Mouse (Mus musculus) adrenal gland, adult 10 weeks (tissue): ENCODE data around the gene Arf4. TPM values are rescaled to one million over a fixed set of nuclear protein-coding genes. Genes with fewer than 3 reads are reported as not detected.

Experiments used
- polyA plus RNA-seq: library from polyadenylated mRNA; stranded (reverse); fragments of 350-450 nt; fragmentation: Illumina TruSeq; extraction: RNeasy Lipid Tissue Mini Kit (QIAGEN cat#74804); gene quantifications from one replicate; pipeline ENCODE4 v1.2.3, GENCODE M21; 2014; ENCODE audit warnings: low read depth, low replicate concordance

The Arf4 gene
- 742 TPM for polyA plus RNA-seq

GRCm38 (mm10) chr14:26637851-26638707, at the start of gene Arf4:
Arf4 (plus strand) TSS chr14:26638074.

DNA sequence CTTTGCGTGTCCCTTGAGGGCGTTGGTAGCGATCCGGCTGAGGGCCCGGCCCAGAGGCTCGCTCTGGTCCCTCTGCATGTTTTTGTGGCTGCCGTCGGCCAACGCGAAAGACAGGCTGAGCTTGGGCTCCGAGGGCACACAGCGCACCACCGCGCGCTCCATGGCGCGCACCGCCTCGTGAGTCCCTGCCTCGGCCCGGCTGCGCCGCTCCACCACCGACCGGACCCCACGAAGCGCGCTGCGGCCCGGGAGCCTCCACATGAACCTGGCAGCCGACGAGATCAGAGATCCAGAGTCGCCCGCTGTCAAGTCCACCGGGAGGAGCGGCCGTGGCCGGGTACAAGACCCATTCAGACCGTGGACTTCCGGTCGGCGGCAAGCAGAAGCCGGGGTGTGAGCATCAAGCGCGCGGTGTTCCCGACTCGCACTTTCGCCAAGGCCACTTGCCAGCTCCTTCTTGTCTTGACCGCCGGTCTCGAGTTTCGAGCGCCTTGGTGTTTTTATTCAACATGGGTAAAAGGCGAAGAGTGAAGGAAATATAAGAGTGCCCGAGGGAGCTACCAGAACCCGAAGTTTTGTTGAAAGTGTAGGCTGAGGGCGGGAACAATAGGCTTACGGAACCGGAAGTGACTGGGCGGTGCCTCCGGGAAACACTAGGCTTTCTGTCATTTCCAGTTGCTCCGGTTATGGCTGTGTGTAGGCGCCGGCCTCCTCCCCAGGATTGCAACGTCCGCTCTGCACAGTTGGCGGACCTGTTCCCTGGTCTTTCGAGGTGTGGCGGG, 31.6 kb downstream of the Arf4 start, which contains the start of gene Pde12:
Gene Pde12 (minus strand): TSS at position 592 of the 782 bp plus-strand sequence.

GRCm38 (mm10) chr14:26692974-26693373, 55.1 kb downstream of the Arf4 start, which contains the start of gene Dnah12:
Dnah12 (plus strand) TSS chr14:26693274.

Other genes starting within 250 kb of the Arf4 start
- 380 TPM for gene Slmap, start 103.1 kb upstream of the Arf4 start, polyA plus RNA-seq
- 90.6 TPM for gene Dennd6a, start 64.2 kb upstream of the Arf4 start, polyA plus RNA-seq
- gene Pde12, start 31.8 kb downstream of the Arf4 start, polyA plus RNA-seq = 28.1 TPM
- gene Dnah12, start 55.2 kb downstream of the Arf4 start, polyA plus RNA-seq = 0.12 TPM